Mouse (Mus musculus) lung, embryonic 14.5 days (tissue): ENCODE measurements around the gene Relt. TPM values are rescaled to one million over a fixed set of nuclear protein-coding genes. Genes with fewer than 3 reads are reported as not detected.

Experiments used
- ATAC-seq: fragments of 200-750 bp; cut with Nextera tagmentation; 2 replicates; pipeline ENCODE4 v1.8.0; 2017; ENCODE audit warnings: mild to moderate bottlenecking, moderate TSS enrichment, moderate library complexity; ENCODE audit not compliant: insufficient read depth
- DNase-seq: peaks from one replicate; pipeline ENCODE4 v3.0.0-alpha.2; 2015
- H3K27ac ChIP-seq: fragments of 300-500 bp; sonication (generic); 2 replicates; pipeline ENCODE4 v1.5.1; 2014; ENCODE audit warnings: low read depth, mild to moderate bottlenecking, moderate library complexity
- H3K27me3 ChIP-seq: fragments of 300-500 bp; sonication (generic); 2 replicates; pipeline ENCODE4 v1.6.1; 2014; ENCODE audit warnings: low read length, control low read depth; ENCODE audit not compliant: insufficient read depth
- H3K36me3 ChIP-seq: fragments of 300-500 bp; sonication (generic); 2 replicates; pipeline ENCODE4 v1.6.1; 2014; ENCODE audit warnings: control low read depth; ENCODE audit not compliant: insufficient read depth
- H3K4me1 ChIP-seq: fragments of 300-500 bp; sonication (generic); 2 replicates; pipeline ENCODE4 v1.6.1; 2014; ENCODE audit warnings: antibody characterized with exemption, control low read depth; ENCODE audit not compliant: insufficient read depth
- H3K4me2 ChIP-seq: fragments of 300-500 bp; sonication (generic); 2 replicates; pipeline ENCODE4 v1.6.1; 2014; ENCODE audit warnings: mild to moderate bottlenecking
- H3K4me3 ChIP-seq: fragments of 300-500 bp; sonication (generic); 2 replicates; pipeline ENCODE4 v1.5.1; 2014; ENCODE audit warnings: low read depth, low read length
- H3K9ac ChIP-seq: fragments of 300-500 bp; sonication (generic); 2 replicates; pipeline ENCODE4 v1.6.1; 2014
- H3K9me3 ChIP-seq: fragments of 300-500 bp; sonication (generic); 2 replicates; pipeline ENCODE4 v1.6.1; 2016; ENCODE audit warnings: low read depth, low read length, control low read depth
- CTCF ChIP-seq: IDR thresholded peaks from 2 replicates; pipeline ENCODE4 v1.5.1; 2016; ENCODE audit warnings: antibody characterized with exemption, low read depth
- WGBS: fragments of 180-500 bp; shearing (Covaris S2); extraction: QIAGEN DNeasy Blood & Tissue Kit; methylation state at CpG from one replicate; pipeline ENCODE4 v1.1.7; 2014; 5-methylcytosine and 5-hydroxymethylcytosine counted together
- polyA plus RNA-seq: library from polyadenylated mRNA; unstranded; fragments of >200 nt; fragmentation: Nextera tagmentation; extraction: Ambion mirVana; gene quantifications from 2 replicates; pipeline ENCODE4 v1.2.1, GENCODE M21; 2014

Relt gene
- polyA plus RNA-seq, 1 experiment from 2014 or later: 4.1 TPM

- Histone ChIP-seq H3K4me2 (peak overlapping the region; percentile 89), H3K4me1 (peaks cover 20% of the 10 kb centered on the region), H3K9ac (peak overlapping the region; percentile 66), H3K9me3 (no peaks in the 10 kb centered on the region), H3K4me3 (peak overlapping the region; percentile 45), H3K27ac (0 out of 2 replicates have a peak overlapping the region, but pooled peaks have one; percentile 8), H3K36me3 (peaks cover 29% of the 10 kb centered on the region), H3K27me3 (no peaks in the 10 kb centered on the region)
- no peak for TF ChIP-seq CTCF
- DNase-seq (peak; percentile 70), ATAC-seq (peak; percentile 35; the same call in 1 of the 2 replicates)
- WGBS: 5% methylated on average over 48 of the region's 53 CpGs
These were observed 31.0 kb upstream of the Relt start for GRCm38 (mm10) chr7:100894057-100894832.

DNA sequence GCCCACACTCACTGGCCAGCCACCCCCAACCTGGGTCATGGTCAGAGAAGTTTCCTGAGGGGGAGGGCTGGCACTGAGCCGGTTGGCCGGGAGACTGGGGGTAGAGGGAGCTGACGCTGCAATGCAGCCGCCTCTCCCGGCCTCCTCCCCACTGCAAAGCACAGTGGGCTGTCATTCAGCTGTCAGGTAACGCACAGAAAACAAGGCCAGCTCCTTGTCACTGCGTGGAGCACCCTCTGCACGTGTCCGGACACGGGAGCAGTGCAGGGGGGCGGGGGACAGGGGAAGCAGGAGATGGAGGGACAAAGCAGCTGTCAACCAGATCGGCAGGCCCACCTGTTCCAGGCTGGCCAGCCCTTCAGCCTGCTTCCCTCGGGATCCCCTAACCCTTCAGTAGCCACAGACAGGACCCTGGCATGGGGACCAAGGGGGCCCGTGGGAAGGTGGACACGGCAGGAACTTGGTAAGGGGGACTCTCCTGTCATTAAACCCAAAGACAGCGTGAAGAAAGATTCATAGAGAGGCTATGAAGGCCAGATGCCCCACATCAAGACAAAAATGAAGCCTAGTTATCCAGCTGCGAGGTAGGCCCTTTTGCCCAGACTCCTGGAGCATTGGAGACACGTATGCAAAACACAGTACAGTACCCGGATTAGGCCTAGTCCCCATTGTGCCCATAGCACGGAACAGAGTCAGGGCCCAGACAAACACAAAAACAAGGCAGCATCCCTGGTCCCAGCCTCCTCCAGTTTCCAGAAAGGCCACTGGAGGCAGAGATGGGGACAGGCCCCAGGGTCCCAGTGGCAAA is 30.2 kb upstream of the Relt start:
- ATAC-seq: no peak
- TF ChIP-seq CTCF: no peak

GRCm38 (mm10) chr7:100886535-100886934 is 23.3 kb upstream of the Relt start:
- Histone ChIP-seq H3K9ac (no peak overlapping the region), H3K27me3 (no peaks in the 10 kb centered on the region), H3K4me2 (no peak overlapping the region), H3K36me3 (peaks cover 87% of the 10 kb centered on the region), H3K27ac (no peak overlapping the region), H3K4me1 (no peaks in the 10 kb centered on the region), H3K9me3 (no peaks in the 10 kb centered on the region), H3K4me3 (no peak overlapping the region)
- DNase-seq (peak; percentile 82), ATAC-seq (no peak)
- TF ChIP-seq CTCF: peak; percentile 80
- 31% methylated on average over 3 of the region's 3 CpGs for WGBS

More for the DNA sequence above, 30.2 kb upstream of the Relt start:
- Histone ChIP-seq H3K9me3 (no peaks in the 10 kb centered on the region), H3K4me2 (peak overlapping the region; percentile 89; the same call in 1 of the 2 replicates), H3K36me3 (peaks cover 37% of the 10 kb centered on the region), H3K27me3 (no peaks in the 10 kb centered on the region), H3K4me3 (no peak overlapping the region; the same call in 1 of the 2 replicates), H3K9ac (peak overlapping the region; percentile 34), H3K4me1 (peaks cover 20% of the 10 kb centered on the region), H3K27ac (peak overlapping the region; percentile 30; the same call in 1 of the 2 replicates)
- 44% methylated on average over 20 of the region's 20 CpGs for WGBS
- peak; percentile 38 for DNase-seq

- H3K27me3 ChIP-seq: no peaks in the 10 kb centered on the region
- no peak overlapping the region for H3K9ac ChIP-seq
- no peak overlapping the region for H3K4me3 ChIP-seq
- DNase-seq (no peak), ATAC-seq (no peak)
- WGBS: 88% methylated on average over 4 of the region's 4 CpGs
- H3K9me3 ChIP-seq: no peaks in the 10 kb centered on the region
- TF ChIP-seq CTCF: no peak
- H3K4me2 ChIP-seq: no peak overlapping the region
- no peak overlapping the region for H3K27ac ChIP-seq
- H3K36me3 ChIP-seq: peaks cover 95% of the 10 kb centered on the region
- no peaks in the 10 kb centered on the region for H3K4me1 ChIP-seq
These were observed 21.2 kb upstream of the Relt start for GRCm38 (mm10) chr7:100884460-100884859.

DNA sequence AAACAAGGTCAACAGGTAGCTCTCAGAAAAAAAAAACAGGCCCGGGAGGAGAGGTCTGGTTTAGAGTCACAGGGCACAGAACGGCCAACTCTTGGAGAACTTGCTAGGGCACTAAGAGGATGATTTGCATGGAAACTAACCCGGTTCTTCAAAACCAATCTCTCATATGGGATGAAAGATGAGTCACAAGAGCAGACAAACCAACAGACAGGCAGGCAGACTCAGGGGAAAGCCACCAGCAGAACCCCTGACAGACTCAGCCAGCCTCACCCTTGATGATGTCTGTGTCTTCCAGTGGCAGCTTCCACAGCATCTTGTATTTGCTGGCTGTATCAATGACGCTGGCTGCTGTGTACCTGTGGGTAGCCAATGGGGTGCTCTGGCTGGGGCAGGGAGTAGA is 18.7 kb upstream of the Relt start:
- no peak overlapping the region for H3K27ac ChIP-seq
- no peak for TF ChIP-seq CTCF
- no peak for DNase-seq
- H3K4me1 ChIP-seq: no peaks in the 10 kb centered on the region
- no peaks in the 10 kb centered on the region for H3K27me3 ChIP-seq
- no peak overlapping the region for H3K4me3 ChIP-seq
- peaks cover 96% of the 10 kb centered on the region for H3K36me3 ChIP-seq
- H3K9ac ChIP-seq: no peak overlapping the region
- H3K9me3 ChIP-seq: no peaks in the 10 kb centered on the region
- no peak for ATAC-seq
- WGBS: 83% methylated on average over 4 of the region's 4 CpGs
- H3K4me2 ChIP-seq: no peak overlapping the region

DNA sequence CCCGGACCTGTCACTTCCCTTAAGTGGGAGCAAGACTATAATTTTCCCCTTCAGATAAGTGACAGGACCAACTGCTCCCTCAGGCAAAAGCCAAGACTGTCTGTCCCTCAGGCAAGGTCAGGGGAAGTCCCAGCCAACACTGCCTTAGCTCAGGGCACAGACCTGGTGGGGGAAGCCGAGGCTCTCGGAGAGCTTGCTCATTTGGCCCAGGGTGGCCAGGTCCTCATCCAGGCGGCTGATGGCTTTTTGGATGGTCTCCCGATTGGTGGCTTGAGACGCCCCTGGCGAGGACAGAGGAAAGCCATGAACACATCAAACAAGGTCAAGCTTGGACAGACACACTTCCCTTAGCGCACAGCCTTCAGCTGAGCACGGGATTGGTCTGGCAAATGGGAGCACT is 18.3 kb upstream of the Relt start:
- Histone ChIP-seq H3K4me2 (no peak overlapping the region), H3K27ac (no peak overlapping the region), H3K4me3 (no peak overlapping the region), H3K9ac (no peak overlapping the region), H3K27me3 (no peaks in the 10 kb centered on the region), H3K36me3 (peaks cover 98% of the 10 kb centered on the region), H3K4me1 (no peaks in the 10 kb centered on the region), H3K9me3 (no peaks in the 10 kb centered on the region)
- no peak for TF ChIP-seq CTCF
- DNase-seq (no peak), ATAC-seq (no peak)
- WGBS: 87% methylated on average over 9 of the region's 9 CpGs

DNA sequence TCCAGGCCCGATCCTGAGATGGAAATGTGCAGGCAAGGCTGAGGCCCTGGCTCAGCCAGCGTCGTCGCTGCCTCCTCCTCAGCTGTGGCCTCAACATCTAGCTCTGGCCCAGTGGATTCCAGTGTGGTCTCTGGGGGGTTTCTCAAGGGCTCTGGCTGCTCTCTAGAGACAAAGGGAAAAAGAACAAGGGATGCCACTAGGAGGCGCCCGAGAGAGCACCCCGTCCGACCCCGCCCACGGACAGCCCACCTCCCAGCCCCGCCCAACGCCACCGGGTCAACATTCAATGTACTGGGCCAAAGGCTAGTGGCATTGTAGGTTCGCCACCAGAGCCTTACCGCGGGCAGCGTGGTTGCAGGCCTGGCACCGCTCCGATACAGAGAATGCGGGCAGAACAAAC is 16.3 kb upstream of the Relt start:
- H3K9ac ChIP-seq: no peak overlapping the region
- H3K27me3 ChIP-seq: no peaks in the 10 kb centered on the region
- H3K4me2 ChIP-seq: no peak overlapping the region
- ATAC-seq (0 out of 2 replicates have a peak, but pooled peaks have one; percentile 19), DNase-seq (peak; percentile 80)
- no peak overlapping the region for H3K4me3 ChIP-seq
- TF ChIP-seq CTCF: peak; percentile 65
- H3K27ac ChIP-seq: no peak overlapping the region
- H3K36me3 ChIP-seq: peaks cover 99% of the 10 kb centered on the region
- H3K9me3 ChIP-seq: no peaks in the 10 kb centered on the region
- no peaks in the 10 kb centered on the region for H3K4me1 ChIP-seq
- 23% methylated on average over 20 of the region's 20 CpGs for WGBS
